Mouse (Mus musculus) heart, adult 2 months (tissue): ENCODE data around the gene Tom1.

Source experiments
- CTCF ChIP-seq: fragments of 200-600 bp; IDR thresholded peaks from 2 replicates; pipeline ENCODE4 v1.8.1; 2022; ENCODE audit warnings: antibody characterized with exemption, mild to moderate bottlenecking, moderate library complexity
- EP300 ChIP-seq: fragments of 200-500 bp; IDR thresholded peaks from 2 replicates; pipeline ENCODE4 v1.6.1; 2011; ENCODE audit warnings: low read depth, low read length, control low read depth; ENCODE audit not compliant: insufficient read depth
- POLR2A ChIP-seq: fragments of 200-500 bp; IDR thresholded peaks from 2 replicates; pipeline ENCODE4 v1.6.1; 2011; ENCODE audit warnings: mild to moderate bottlenecking, low read depth, low read length, control low read depth; ENCODE audit not compliant: insufficient read depth

DNA sequence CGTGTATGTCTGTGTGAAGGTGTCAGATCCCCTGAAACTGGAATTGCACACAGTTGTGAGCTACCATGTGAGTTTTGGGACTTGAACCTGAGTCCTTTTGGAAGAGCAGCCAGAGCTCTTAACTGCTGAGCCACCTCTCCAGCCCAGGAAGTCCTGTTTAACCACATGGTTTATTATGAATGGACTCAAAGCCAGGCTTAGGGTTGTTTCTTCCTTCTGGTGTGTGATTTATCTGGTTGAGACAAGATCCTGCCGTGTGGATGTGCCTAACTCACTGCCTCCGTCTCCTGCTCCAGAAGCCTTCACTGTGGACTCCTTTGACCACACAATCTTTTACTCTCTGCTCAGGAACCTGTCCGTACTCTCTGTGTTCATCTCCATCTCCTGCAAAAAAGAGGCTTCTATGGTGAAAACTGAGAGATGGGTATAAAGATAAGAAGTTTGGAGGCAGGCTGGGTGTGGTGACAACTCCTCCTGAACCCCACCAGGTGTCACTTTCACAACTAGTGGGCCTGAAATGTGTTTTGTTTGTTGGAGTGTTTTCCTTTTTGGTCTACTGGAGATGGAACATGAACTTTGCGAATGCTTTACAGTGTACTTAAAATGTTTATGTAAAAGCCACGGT is 48.8 kb downstream of the Tom1 start:
- TF ChIP-seq POLR2A (no peak), CTCF (no peak), EP300 (no peak)
